In genomic region chr11:115297214-115297826, GRCm38 (mm10) we compare ENCODE assay signal across 8 mouse cellular contexts. TPM values are rescaled to one million over a fixed set of nuclear protein-coding genes. Genes with fewer than 3 reads are reported as not detected.
DNase-seq lines count a peak whose midpoint lies in the region; ATAC-seq and TF ChIP-seq lines count a peak whose summit lies in the region.

TSS of gene Fads6 (minus strand) at chr11:115297663.

- no peaks in the 10 kb centered on the region for H3K27me3 ChIP-seq in forebrain, postnatal 0 days (ENCODE audit: insufficient read depth, low read length)
- peaks cover 9% of the 10 kb centered on the region for H3K27me3 ChIP-seq in hindbrain, embryonic 11.5 days (ENCODE audit: control insufficient read depth, insufficient read depth, low read length)
- H3K27me3 ChIP-seq in lung, embryonic 15.5 days: peaks cover 35% of the 10 kb centered on the region

- 0 out of 2 replicates have a peak within 1 kb of the TSS, but pooled peaks have one; percentile 6 for H3K27ac ChIP-seq in forebrain, postnatal 0 days (ENCODE audit: low read depth, low read length)
- H3K27ac ChIP-seq in hindbrain, embryonic 11.5 days (ENCODE audit: low read depth, low read length): peak within 1 kb of the TSS; percentile 27; the same call in 1 of the 2 replicates
- no peak within 1 kb of the TSS for H3K27ac ChIP-seq in lung, embryonic 15.5 days
- peak within 1 kb of the TSS; percentile 1; the same call in 1 of the 2 replicates for H3K27ac ChIP-seq in olfactory bulb, adult 2 months (ENCODE audit: insufficient read depth, low read depth, low read length)

- peak within 1 kb of the TSS; percentile 36 for H3K4me3 ChIP-seq in forebrain, postnatal 0 days (ENCODE audit: low read depth, low read length)
- H3K4me3 ChIP-seq in hindbrain, embryonic 11.5 days (ENCODE audit: low read depth, low read length): peak within 1 kb of the TSS; percentile 41
- peak within 1 kb of the TSS; percentile 39 for H3K4me3 ChIP-seq in lung, embryonic 15.5 days
- H3K4me3 ChIP-seq in olfactory bulb, adult 2 months (ENCODE audit: insufficient read depth, low read depth, low read length): peak within 1 kb of the TSS; percentile 55

- TF ChIP-seq POLR2A in olfactory bulb, adult 2 months (IDR thresholded peaks at IDR 0.05; ENCODE audit: insufficient read depth, low read depth, low read length): peak; percentile 31; the same call in 1 of the 2 replicates

- peak; percentile 77 for TF ChIP-seq CTCF in forebrain, postnatal 0 days (IDR thresholded peaks at IDR 0.05; ENCODE audit: low read depth)
- peak; percentile 11; the same call in 1 of the 2 replicates for TF ChIP-seq CTCF in olfactory bulb, adult 2 months (IDR thresholded peaks at IDR 0.05; ENCODE audit: insufficient read depth, low read depth, low read length)

- ATAC-seq in forebrain, postnatal 0 days: peak; percentile 96
- peak; percentile 53 for ATAC-seq in hindbrain, embryonic 11.5 days (ENCODE audit: low FRiP score)
- ATAC-seq in lung, embryonic 15.5 days (ENCODE audit: borderline replicate concordance, extremely low read depth, low FRiP score, low TSS enrichment): peak; percentile 43; the same call in 1 of the 2 replicates

- no peaks in the 10 kb centered on the region for H3K36me3 ChIP-seq in forebrain, postnatal 0 days (ENCODE audit: insufficient read depth)
- H3K36me3 ChIP-seq in hindbrain, embryonic 11.5 days (ENCODE audit: control insufficient read depth, insufficient read depth, low read length): no peaks in the 10 kb centered on the region
- no peaks in the 10 kb centered on the region for H3K36me3 ChIP-seq in lung, embryonic 15.5 days

- no peaks in the 10 kb centered on the region for H3K9me3 ChIP-seq in forebrain, postnatal 0 days (ENCODE audit: low read length)
- no peaks in the 10 kb centered on the region for H3K9me3 ChIP-seq in hindbrain, embryonic 11.5 days (ENCODE audit: control insufficient read depth, low read length)
- H3K9me3 ChIP-seq in lung, embryonic 15.5 days: no peaks in the 10 kb centered on the region

- DNase-seq in Muller cell, postnatal 12 days (ENCODE audit: inconsistent ontology term): peak; percentile 65
- DNase-seq in cerebellum, adult 18-20 months: peak; percentile 88 to 93
- DNase-seq in forebrain, postnatal 0 days: peak; percentile 77
- DNase-seq in hindbrain, embryonic 11.5 days (ENCODE audit: low spot score): peak; percentile 64
- peak; percentile 59 to 72 for DNase-seq in layer of hippocampus, postnatal 10 days (ENCODE audit: low spot score in 2 of 2)
- DNase-seq in urinary bladder, postnatal 36 days (ENCODE audit: low spot score in 2 of 2): peak; percentile 31 to 36

- peak within 1 kb of the TSS; percentile 63 for H3K4me2 ChIP-seq in forebrain, postnatal 0 days (ENCODE audit: low read depth)
- peak within 1 kb of the TSS; percentile 79 for H3K4me2 ChIP-seq in hindbrain, embryonic 11.5 days (replicated peaks; ENCODE audit: low read depth, low read length)
- H3K4me2 ChIP-seq in lung, embryonic 15.5 days: peak within 1 kb of the TSS; percentile 74

- peak within 1 kb of the TSS; percentile 44 for H3K9ac ChIP-seq in forebrain, postnatal 0 days
- peak within 1 kb of the TSS; percentile 50; the same call in 1 of the 2 replicates for H3K9ac ChIP-seq in hindbrain, embryonic 11.5 days (ENCODE audit: low read depth, low read length)
- H3K9ac ChIP-seq in lung, embryonic 15.5 days: peak within 1 kb of the TSS; percentile 35; the same call in 1 of the 2 replicates

- peaks cover 5% of the 10 kb centered on the region for H3K4me1 ChIP-seq in forebrain, postnatal 0 days (ENCODE audit: insufficient read depth)
- peaks cover 5% of the 10 kb centered on the region; the same call in 1 of the 2 replicates for H3K4me1 ChIP-seq in hindbrain, embryonic 11.5 days (replicated peaks; ENCODE audit: control insufficient read depth, insufficient read depth, low read length)
- H3K4me1 ChIP-seq in lung, embryonic 15.5 days: peaks cover 15% of the 10 kb centered on the region
- peaks cover 13% of the 10 kb centered on the region; the same call in 1 of the 2 replicates for H3K4me1 ChIP-seq in olfactory bulb, adult 2 months (ENCODE audit: control insufficient read depth, insufficient read depth, low read length)

- WGBS in forebrain, postnatal 0 days: under 1% methylated on average over 44 of the region's 44 CpGs
- WGBS in hindbrain, embryonic 11.5 days: under 1% methylated on average over 44 of the region's 44 CpGs
- WGBS in lung, embryonic 15.5 days: under 1% methylated on average over 44 of the region's 44 CpGs
- under 1% methylated on average over 43 of the region's 44 CpGs for WGBS in olfactory bulb, adult 2 months

RNA-seq across cellular contexts. Expression of gene Fads6, which starts in this region (rescaled TPM):
- 3.8 and 6.5 TPM in 2 replicates for total RNA-seq in forebrain, postnatal 0 days (2014; rRNA removed)
- 0.47 and 0.48 TPM in 2 replicates for polyA plus RNA-seq in forebrain, postnatal 0 days (2015; fragmentation: Nextera tagmentation; extraction: Ambion mirVana)
- polyA plus RNA-seq in hindbrain, embryonic 11.5 days (2014; fragmentation: Nextera tagmentation; extraction: Ambion mirVana): 0.40 and 0.52 TPM in 2 replicates
- total RNA-seq in layer of hippocampus, postnatal 10 days (2021): 1 to 10 TPM; 7.6 to 8.1 TPM
- polyA plus RNA-seq in lung, embryonic 15.5 days (2015; fragmentation: Nextera tagmentation; extraction: Ambion mirVana): 0.30 and 0.32 TPM in 2 replicates
- polyA plus RNA-seq in olfactory bulb, adult 2 months (2012; ENCODE audit: insufficient read depth, insufficient read length, low replicate concordance, missing spikeins): not detected in 2 replicates

Comparison
In these comparisons a context has a peak if more than half of its experiments do, and no peak if none do; other contexts are left out.
1. Peak in DNase-seq, ATAC-seq, H3K4me3 ChIP-seq, H3K27ac ChIP-seq, H3K9ac ChIP-seq and H3K4me2 ChIP-seq in hindbrain, embryonic 11.5 days; RNA of the gene not detected or under 1 TPM.
2. Peak in ATAC-seq, H3K4me3 ChIP-seq, H3K9ac ChIP-seq and H3K4me2 ChIP-seq in lung, embryonic 15.5 days; RNA of the gene not detected or under 1 TPM.
3. DNase-seq: peak in every context shown above with its lines; median percentile 90 in cerebellum, adult 18-20 months; 77 in forebrain, postnatal 0 days; 66 in layer of hippocampus, postnatal 10 days; 65 in Muller cell, postnatal 12 days; 64 in hindbrain, embryonic 11.5 days; 34 in urinary bladder, postnatal 36 days.
4. ATAC-seq: peak in every context shown above with its lines; median percentile 96 in forebrain, postnatal 0 days; 53 in hindbrain, embryonic 11.5 days; 43 in lung, embryonic 15.5 days.